Mouse (Mus musculus): Measurements from ENCODE around the gene Il16.
"Not testable (repeated sequence)": the region's sequence is repeated elsewhere in the genome, so short reads cannot be mapped to it uniquely, and the experiment has no call there.

The Il16 gene

DNA sequence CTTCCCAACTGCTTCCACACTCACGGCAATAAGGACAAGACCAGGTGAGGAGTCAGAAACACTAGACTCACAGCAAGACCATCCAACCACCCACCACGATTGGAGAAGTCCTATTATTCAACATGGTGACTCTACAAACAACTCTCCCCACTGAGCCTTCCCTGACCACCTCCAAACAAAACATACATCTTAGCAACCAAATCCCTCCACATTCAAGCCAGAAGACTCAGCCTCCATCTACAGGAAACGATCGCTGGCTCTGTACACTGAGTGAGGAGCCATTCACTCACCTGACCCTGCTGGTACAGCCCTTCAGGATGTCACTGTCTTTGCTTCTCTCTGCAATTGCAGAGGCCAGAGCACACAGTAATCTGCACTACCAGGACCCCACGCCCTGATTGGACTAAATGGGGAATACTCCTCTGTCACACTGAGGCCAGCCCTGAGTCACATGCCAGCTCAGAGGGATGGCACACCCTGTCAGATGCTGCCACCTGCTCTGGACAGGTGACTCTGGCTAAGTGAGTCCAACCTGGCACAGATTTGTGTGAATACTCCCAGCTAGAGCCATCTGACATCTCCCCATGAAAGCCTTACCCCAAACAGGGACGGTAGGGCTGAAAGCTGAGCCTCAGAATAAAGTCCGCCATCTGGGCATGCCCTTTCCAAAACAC, 10.3 kb downstream of the Il16 start:
- no peak for ATAC-seq (ENCODE audit: low TSS enrichment)

DNA sequence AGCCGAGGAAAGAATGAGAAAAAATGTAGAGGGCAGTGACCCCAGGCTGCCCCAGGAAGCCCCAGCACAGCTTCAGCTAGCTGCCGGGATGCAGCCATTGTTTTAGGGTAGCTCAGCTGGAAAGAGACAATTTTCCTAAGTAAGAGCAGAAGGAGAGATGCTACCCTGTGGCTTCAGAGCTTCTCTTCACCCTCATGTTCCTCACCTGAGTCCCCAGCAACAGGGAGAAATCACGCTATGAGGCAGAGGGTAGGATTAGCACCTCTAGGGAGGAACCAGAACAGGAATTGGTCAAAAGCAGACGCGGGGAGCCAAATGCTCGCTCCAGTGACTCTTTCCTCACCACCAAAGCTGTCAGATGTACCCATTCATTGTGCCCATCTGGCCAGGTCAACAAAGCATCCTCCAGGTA, 10.8 kb downstream of the Il16 start:
- ATAC-seq (ENCODE audit: low TSS enrichment) = no peak

GRCm38 (mm10) chr7:83734246-83734645, 11.3 kb downstream of the Il16 start:
- no peak for ATAC-seq (ENCODE audit: low TSS enrichment)

DNA sequence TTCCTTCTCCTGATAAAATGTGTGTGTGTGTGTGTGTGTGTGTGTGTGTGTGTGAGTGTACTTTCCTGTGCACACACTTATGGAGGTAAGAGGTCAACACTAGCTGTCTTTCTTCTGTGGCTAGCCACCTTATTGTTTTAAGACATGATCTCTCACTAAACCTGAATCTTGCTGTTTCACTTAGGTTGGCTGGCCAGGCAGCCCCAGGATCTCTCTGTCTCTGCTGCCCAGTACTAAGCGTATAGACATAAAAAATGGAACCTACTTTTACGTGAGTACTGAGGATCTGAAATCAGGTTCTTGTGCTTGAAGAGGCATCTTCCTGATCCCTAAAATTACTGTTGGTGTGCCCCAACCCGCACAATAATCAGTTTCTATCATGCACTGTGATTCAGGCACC, 12.7 kb downstream of the Il16 start:
- ATAC-seq (ENCODE audit: low TSS enrichment) = no peak

GRCm38 (mm10) chr7:83731961-83732666, 13.4 kb downstream of the Il16 start:
- peak; percentile 65; the same call in 1 of the 2 replicates for ATAC-seq (ENCODE audit: low TSS enrichment)

GRCm38 (mm10) chr7:83731297-83731696, 14.2 kb downstream of the Il16 start:
- no peak for ATAC-seq (ENCODE audit: low TSS enrichment)

DNA sequence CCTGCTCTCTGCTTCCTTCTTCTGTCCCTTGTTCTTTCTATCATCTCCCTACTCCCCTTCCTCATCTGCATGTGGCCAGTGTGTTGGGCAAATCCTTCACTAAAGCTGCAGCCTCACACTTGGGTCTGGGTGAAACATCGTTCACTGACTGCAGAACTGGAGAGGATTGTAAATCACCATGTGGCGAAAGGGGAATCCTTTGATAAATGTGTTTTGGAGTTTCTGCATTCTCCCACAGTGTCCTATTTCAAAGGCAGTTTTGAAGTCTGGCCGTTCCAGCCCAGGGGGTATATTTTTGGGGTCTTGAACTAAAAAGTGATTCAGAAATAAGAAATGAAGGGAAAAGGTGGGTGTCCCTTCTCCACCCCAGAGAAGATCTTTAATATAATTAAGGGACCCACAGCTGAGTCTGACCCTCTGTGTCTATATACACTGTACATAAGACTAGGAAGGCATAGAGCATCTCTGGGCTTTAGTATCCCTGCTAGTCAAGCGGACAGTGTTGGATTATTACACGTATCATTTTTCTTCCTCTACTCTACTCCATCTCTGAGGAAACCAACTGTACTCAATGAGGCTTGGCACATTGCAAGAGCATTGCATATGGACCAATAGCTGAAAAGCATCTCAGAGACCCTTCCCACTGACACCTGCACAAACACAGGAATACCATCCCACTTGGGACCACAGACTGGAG, 18.4 kb downstream of the Il16 start:
- ATAC-seq (ENCODE audit: low TSS enrichment) = no peak

DNA sequence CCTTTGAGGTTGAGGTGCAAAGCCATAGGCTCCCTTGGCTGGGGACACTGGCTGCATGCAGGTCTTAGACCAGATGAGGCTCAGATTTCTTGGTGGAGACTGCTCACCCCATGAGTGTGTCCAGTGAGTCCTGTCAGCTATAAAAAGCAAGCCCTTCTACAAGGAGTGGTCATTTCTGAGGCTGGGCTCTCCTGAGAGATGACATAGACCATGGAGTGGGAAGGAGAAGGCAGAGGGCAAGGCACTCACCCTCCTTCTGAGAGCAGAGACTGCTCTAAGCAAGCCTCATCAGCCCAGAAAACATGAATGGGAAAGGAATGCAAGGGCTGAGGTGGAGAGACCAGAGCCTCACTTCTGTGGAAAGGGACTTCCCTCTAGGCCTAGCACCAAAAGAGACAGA, 19.7 kb downstream of the Il16 start:
- no peak for ATAC-seq (ENCODE audit: low TSS enrichment)

DNA sequence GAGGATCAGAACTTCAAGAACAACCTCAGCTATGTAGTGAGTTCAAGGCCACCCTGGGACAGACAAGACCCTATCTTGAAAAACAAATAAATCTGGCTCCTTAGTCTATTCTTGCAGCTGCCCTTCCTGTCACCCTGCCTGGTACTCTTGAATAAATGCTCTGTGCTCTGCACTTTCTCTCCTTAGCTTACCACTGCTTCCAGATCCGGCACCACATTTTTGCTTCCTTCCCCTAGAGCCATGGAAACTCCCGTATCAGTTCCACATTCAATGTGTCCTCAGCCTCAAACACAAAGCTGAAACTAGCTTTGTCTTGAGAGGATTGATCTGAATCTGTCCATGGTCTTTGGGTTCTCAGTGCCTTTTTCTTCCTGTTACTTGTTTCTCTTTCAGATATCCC, 21.0 kb downstream of the Il16 start:
- ATAC-seq (ENCODE audit: low TSS enrichment) = no peak

- no peak for ATAC-seq (ENCODE audit: low TSS enrichment)
Measured at GRCm38 (mm10) chr7:83723954-83724353, 21.6 kb downstream of the Il16 start.

GRCm38 (mm10) chr7:83723221-83723620, 22.3 kb downstream of the Il16 start:
- no peak for ATAC-seq (ENCODE audit: low TSS enrichment)

DNA sequence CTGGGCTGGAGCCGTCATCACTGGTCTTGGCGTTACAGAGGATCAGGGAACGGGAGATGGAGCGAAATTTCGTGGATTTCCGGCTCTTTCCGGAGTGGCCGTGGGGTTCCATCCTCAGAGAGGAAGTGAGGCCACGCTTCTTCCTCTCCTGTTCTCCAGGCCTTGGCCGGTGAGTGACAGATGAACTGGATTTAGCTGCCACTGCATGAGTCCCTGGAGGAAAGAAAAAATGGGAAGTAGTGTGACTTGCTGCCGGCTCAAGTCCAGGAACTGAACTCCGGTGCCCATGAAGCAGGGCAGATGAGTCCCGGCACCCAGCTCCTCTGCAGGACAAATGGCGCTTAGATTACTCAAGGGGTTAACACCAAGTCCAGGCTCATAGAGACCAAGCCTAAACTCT, 23.0 kb downstream of the Il16 start:
- no peak for ATAC-seq (ENCODE audit: low TSS enrichment)

- no peak for ATAC-seq (ENCODE audit: low TSS enrichment)
Measured at GRCm38 (mm10) chr7:83720231-83720630, 25.3 kb downstream of the Il16 start.

GRCm38 (mm10) chr7:83717021-83717725, 28.4 kb downstream of the Il16 start:
- no peak for ATAC-seq (ENCODE audit: low TSS enrichment)

- no peak for ATAC-seq (ENCODE audit: low TSS enrichment)
Measured at GRCm38 (mm10) chr7:83713639-83714038, 31.9 kb downstream of the Il16 start.

DNA sequence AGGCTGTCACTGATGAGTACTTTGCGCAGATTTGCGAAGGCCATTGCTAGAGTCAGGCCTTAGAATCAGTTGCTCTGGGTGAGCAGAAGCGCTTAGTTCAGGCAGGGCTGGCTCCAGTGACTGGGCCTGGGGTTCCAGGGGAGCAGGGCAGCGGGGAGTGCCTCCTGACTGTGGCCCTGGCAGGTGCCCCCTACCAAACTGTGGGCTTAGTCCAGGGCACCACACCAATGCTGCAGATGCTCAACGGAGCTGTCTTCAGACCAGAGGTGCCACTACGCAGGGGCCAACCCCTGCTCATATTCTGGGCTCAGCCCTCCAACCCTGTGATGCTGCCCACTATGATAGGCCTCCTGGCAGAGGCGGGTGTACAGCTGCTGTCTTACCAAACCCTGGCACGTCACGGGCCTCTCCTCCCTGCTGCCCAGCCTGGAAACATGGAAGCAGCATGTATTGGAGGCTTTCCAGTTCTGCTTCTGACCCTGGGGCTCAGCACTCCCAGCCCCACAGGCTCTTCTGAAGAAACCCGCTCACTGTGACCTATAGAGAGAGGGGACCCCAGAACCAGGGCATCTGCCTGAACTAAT, 33.8 kb downstream of the Il16 start:
- not testable (repeated sequence) for ATAC-seq (ENCODE audit: low TSS enrichment)

- ATAC-seq (ENCODE audit: low TSS enrichment) = no peak
Measured at GRCm38 (mm10) chr7:83703046-83703775, 42.3 kb downstream of the Il16 start.

- no peak for ATAC-seq (ENCODE audit: low TSS enrichment)
Measured at GRCm38 (mm10) chr7:83699066-83699745, 46.3 kb downstream of the Il16 start.

DNA sequence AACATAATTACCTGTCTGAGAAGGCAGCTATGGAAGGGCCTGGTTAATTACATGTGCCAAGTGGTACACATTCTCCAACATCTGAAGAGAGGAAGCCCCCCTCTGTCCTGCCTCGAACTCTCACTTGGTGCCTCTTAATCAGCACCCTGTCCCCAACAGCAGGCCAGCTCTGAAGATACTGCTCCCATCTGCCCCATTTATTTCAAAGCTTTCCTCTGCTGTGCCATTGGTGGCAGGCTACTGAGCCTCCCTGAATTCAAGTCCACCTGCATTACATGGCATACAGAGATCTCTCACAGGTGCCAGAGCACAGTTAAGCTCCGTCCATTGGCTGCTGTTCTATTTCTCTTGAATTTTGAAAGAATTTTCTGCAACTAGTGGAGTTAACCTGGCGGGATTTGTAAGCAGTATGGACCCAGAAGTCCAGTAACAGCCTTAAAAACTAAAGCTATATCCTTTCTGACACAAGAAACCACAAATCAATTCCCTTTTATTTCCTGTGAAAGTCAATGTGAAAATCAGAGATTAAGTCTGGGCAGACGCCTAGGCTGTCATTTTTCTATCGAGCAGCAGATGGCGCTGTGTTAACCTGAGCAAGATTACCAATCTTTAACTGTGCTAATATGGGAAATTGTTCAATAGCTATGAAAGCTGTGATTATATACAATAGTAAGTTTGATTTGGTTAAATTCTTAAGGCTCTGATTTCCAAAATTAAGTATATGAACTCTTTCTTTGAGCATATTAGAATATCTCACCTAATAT, 49.9 kb downstream of the Il16 start:
- no peak for ATAC-seq (ENCODE audit: low TSS enrichment)

Measured in frontal cortex, adult (tissue).